Mouse (Mus musculus) lung, adult 18-20 months (tissue): ENCODE measurements around the gene Pcbp4.

ENCODE experiments used
- DNase-seq, 2 experiments: peaks; one replicate each; pipeline ENCODE4 v3.0.0; 2022; ENCODE audit warnings: mixed read lengths in 2 of 2

Gene Pcbp4

GRCm38 (mm10) chr9:106464751-106465541 lies 11.9 kb downstream of the Pcbp4 start:
- no peak for DNase-seq

GRCm38 (mm10) chr9:106465571-106466200 lies 12.6 kb downstream of the Pcbp4 start, which contains the start of gene Gpr62:
Gpr62 (minus strand) TSS chr9:106465938.
- DNase-seq, result no peak

GRCm38 (mm10) chr9:106466721-106467120 lies 13.6 kb downstream of the Pcbp4 start:
- DNase-seq, result no peak

- DNase-seq, result no peak
Measured at GRCm38 (mm10) chr9:106467746-106468145, 14.7 kb downstream of the Pcbp4 start.

GRCm38 (mm10) chr9:106469317-106469716 lies 16.2 kb downstream of the Pcbp4 start:
- DNase-seq, result no peak

- DNase-seq, result no peak
Measured at GRCm38 (mm10) chr9:106469776-106470175, 16.7 kb downstream of the Pcbp4 start.

GRCm38 (mm10) chr9:106470991-106471750 lies 18.1 kb downstream of the Pcbp4 start:
- no peak for DNase-seq

- peak; percentile 69 to 79 for DNase-seq
Measured at GRCm38 (mm10) chr9:106471892-106472291, 18.8 kb downstream of the Pcbp4 start.

- DNase-seq, result no peak
Measured at GRCm38 (mm10) chr9:106472321-106472720, 19.2 kb downstream of the Pcbp4 start.

GRCm38 (mm10) chr9:106473081-106473752 lies 20.1 kb downstream of the Pcbp4 start:
- no peak for DNase-seq

GRCm38 (mm10) chr9:106473753-106474105 lies 20.6 kb downstream of the Pcbp4 start:
- no peak for DNase-seq

- peak; percentile 76 to 81 for DNase-seq
Measured at GRCm38 (mm10) chr9:106474456-106474855, 21.4 kb downstream of the Pcbp4 start.

GRCm38 (mm10) chr9:106475046-106475445 lies 22.0 kb downstream of the Pcbp4 start:
- DNase-seq, result peak; percentile 44 to 64

GRCm38 (mm10) chr9:106475663-106476001 lies 22.5 kb downstream of the Pcbp4 start, which contains the start of gene Rrp9:
Rrp9 (plus strand) TSS chr9:106475963.
- DNase-seq, result no peak

GRCm38 (mm10) chr9:106476002-106476923 lies 23.2 kb downstream of the Pcbp4 start:
- DNase-seq, result peak; percentile 85 to 88

- peak; percentile 100 for DNase-seq
Measured at GRCm38 (mm10) chr9:106476924-106477484, 23.9 kb downstream of the Pcbp4 start, which contains the start of gene Parp3. Parp3 (minus strand) TSS chr9:106476949.

- peak in 1 of 2 experiments; percentile 3 for DNase-seq
Measured at GRCm38 (mm10) chr9:106477649-106478048, 24.6 kb downstream of the Pcbp4 start.

GRCm38 (mm10) chr9:106478101-106478500 lies 25.0 kb downstream of the Pcbp4 start:
- DNase-seq, result peak in 1 of 2 experiments; percentile 2

- DNase-seq, result no peak
Measured at GRCm38 (mm10) chr9:106480541-106480940, 27.4 kb downstream of the Pcbp4 start.

GRCm38 (mm10) chr9:106481075-106481474 lies 28.0 kb downstream of the Pcbp4 start:
- peak in 1 of 2 experiments; percentile 2 for DNase-seq

- no peak for DNase-seq
Measured at GRCm38 (mm10) chr9:106481676-106482075, 28.6 kb downstream of the Pcbp4 start.
